In genomic region chr10:37231936-37232556, GRCm38 (mm10) we compare ENCODE assay signal across 8 mouse cellular contexts.
DNase-seq lines count a peak whose midpoint lies in the region; ATAC-seq and TF ChIP-seq lines count a peak whose summit lies in the region.

No protein-coding gene starts in this region.

- TF ChIP-seq EP300 in stomach, postnatal 0 days (optimal IDR thresholded peaks at IDR 0.05), result no peak

- H3K4me3 ChIP-seq in embryonic facial prominence, embryonic 15.5 days (replicated peaks), result no peak overlapping the region
- H3K4me3 ChIP-seq in limb, embryonic 15.5 days, result no peak overlapping the region
- H3K4me3 ChIP-seq in midbrain, embryonic 14.5 days (replicated peaks; ENCODE audit: low read depth, low read length), result peak overlapping the region; percentile 19; the same call in 1 of the 2 replicates
- 0 out of 2 replicates have a peak overlapping the region, but pooled peaks have one; percentile 4 for H3K4me3 ChIP-seq in stomach, postnatal 0 days (ENCODE audit: low read depth, low read length)

- no peaks in the 10 kb centered on the region for H3K36me3 ChIP-seq in embryonic facial prominence, embryonic 15.5 days
- H3K36me3 ChIP-seq in limb, embryonic 15.5 days, result no peaks in the 10 kb centered on the region
- no peaks in the 10 kb centered on the region for H3K36me3 ChIP-seq in midbrain, embryonic 14.5 days (ENCODE audit: control insufficient read depth, insufficient read depth, low read length)
- H3K36me3 ChIP-seq in stomach, postnatal 0 days (ENCODE audit: control insufficient read depth, insufficient read depth, low read length), result no peaks in the 10 kb centered on the region

- WGBS in embryonic facial prominence, embryonic 15.5 days, result 22% methylated on average over 9 of the region's 12 CpGs
- 37% methylated on average over 7 of the region's 12 CpGs for WGBS in limb, embryonic 15.5 days
- 10% methylated on average over 11 of the region's 12 CpGs for WGBS in midbrain, embryonic 14.5 days
- WGBS in stomach, postnatal 0 days, result 14% methylated on average over 8 of the region's 12 CpGs

- H3K9ac ChIP-seq in embryonic facial prominence, embryonic 15.5 days, result no peak overlapping the region
- H3K9ac ChIP-seq in limb, embryonic 15.5 days, result no peak overlapping the region
- H3K9ac ChIP-seq in midbrain, embryonic 14.5 days (replicated peaks; ENCODE audit: low read length), result no peak overlapping the region
- peak overlapping the region; percentile 31 for H3K9ac ChIP-seq in stomach, postnatal 0 days (ENCODE audit: low read length)

- no peaks in the 10 kb centered on the region for H3K9me3 ChIP-seq in embryonic facial prominence, embryonic 15.5 days (replicated peaks)
- H3K9me3 ChIP-seq in limb, embryonic 15.5 days, result no peaks in the 10 kb centered on the region
- no peaks in the 10 kb centered on the region for H3K9me3 ChIP-seq in midbrain, embryonic 14.5 days (ENCODE audit: control insufficient read depth, low read length)
- no peaks in the 10 kb centered on the region for H3K9me3 ChIP-seq in stomach, postnatal 0 days (ENCODE audit: control insufficient read depth, low read length)

- ATAC-seq in embryonic facial prominence, embryonic 15.5 days (ENCODE audit: insufficient number of reproducible peaks, low FRiP score, low TSS enrichment, low read depth), result peak; percentile 44
- ATAC-seq in limb, embryonic 15.5 days (ENCODE audit: insufficient number of reproducible peaks, low FRiP score, low TSS enrichment, low read depth), result no peak
- ATAC-seq in midbrain, embryonic 14.5 days (ENCODE audit: low FRiP score, low TSS enrichment), result peak; percentile 82
- peak; percentile 71; the same call in 1 of the 2 replicates for ATAC-seq in stomach, postnatal 0 days (ENCODE audit: low FRiP score, low TSS enrichment)

- H3K27ac ChIP-seq in embryonic facial prominence, embryonic 15.5 days (replicated peaks), result no peak overlapping the region
- H3K27ac ChIP-seq in limb, embryonic 15.5 days, result peak overlapping the region; percentile 59
- H3K27ac ChIP-seq in midbrain, embryonic 14.5 days (replicated peaks; ENCODE audit: low read depth, low read length), result peak overlapping the region; percentile 37; the same call in 1 of the 2 replicates
- peak overlapping the region; percentile 13; the same call in 1 of the 2 replicates for H3K27ac ChIP-seq in stomach, postnatal 0 days (replicated peaks)

- no peak for TF ChIP-seq CTCF in stomach, postnatal 0 days (IDR thresholded peaks at IDR 0.05; ENCODE audit: low read depth)

- H3K27me3 ChIP-seq in embryonic facial prominence, embryonic 15.5 days, result no peaks in the 10 kb centered on the region
- H3K27me3 ChIP-seq in limb, embryonic 15.5 days, result no peaks in the 10 kb centered on the region
- H3K27me3 ChIP-seq in midbrain, embryonic 14.5 days (ENCODE audit: control insufficient read depth, insufficient read depth, low read length), result no peaks in the 10 kb centered on the region
- no peaks in the 10 kb centered on the region for H3K27me3 ChIP-seq in stomach, postnatal 0 days (ENCODE audit: control insufficient read depth, insufficient read depth, low read length)

- peak overlapping the region; percentile 17; the same call in 1 of the 2 replicates for H3K4me2 ChIP-seq in embryonic facial prominence, embryonic 15.5 days (replicated peaks)
- H3K4me2 ChIP-seq in limb, embryonic 15.5 days, result 0 out of 2 replicates have a peak overlapping the region, but pooled peaks have one; percentile 7
- peak overlapping the region; percentile 44 for H3K4me2 ChIP-seq in midbrain, embryonic 14.5 days (ENCODE audit: low read length)
- peak overlapping the region; percentile 46 for H3K4me2 ChIP-seq in stomach, postnatal 0 days (replicated peaks; ENCODE audit: low read depth)

- DNase-seq in ovary, postnatal 36 days (ENCODE audit: low spot score), result peak; percentile 13
- DNase-seq in ovary, postnatal 10 days (ENCODE audit: low spot score), result no peak
- DNase-seq in heart, postnatal 4 days, result peak; percentile 50
- peak; percentile 62 for DNase-seq in midbrain, embryonic 14.5 days
- DNase-seq in stomach, postnatal 0 days (ENCODE audit: low spot score), result peak; percentile 37
- no peak for DNase-seq in urinary bladder, postnatal 4 days (ENCODE audit: low spot score in 2 of 2)

- H3K4me1 ChIP-seq in embryonic facial prominence, embryonic 15.5 days, result peaks cover 16% of the 10 kb centered on the region; the same call in 1 of the 2 replicates
- peaks cover 12% of the 10 kb centered on the region for H3K4me1 ChIP-seq in limb, embryonic 15.5 days
- 0 out of 2 replicates have a peak, but pooled peaks cover 5% of the 10 kb centered on the region for H3K4me1 ChIP-seq in midbrain, embryonic 14.5 days (ENCODE audit: control insufficient read depth, insufficient read depth, low read length)
- no peaks in the 10 kb centered on the region for H3K4me1 ChIP-seq in stomach, postnatal 0 days (replicated peaks; ENCODE audit: control insufficient read depth, insufficient read depth)

Comparison
In these comparisons a context has a peak if more than half of its experiments do, and no peak if none do; other contexts are left out.
1. DNase-seq: peak in ovary, postnatal 36 days (single experiment), heart, postnatal 4 days (single experiment), midbrain, embryonic 14.5 days (single experiment) and stomach, postnatal 0 days (single experiment); none in ovary, postnatal 10 days (single experiment) and urinary bladder, postnatal 4 days (0 of 2).
2. H3K4me3 ChIP-seq: peak in midbrain, embryonic 14.5 days (single experiment) and stomach, postnatal 0 days (single experiment); none in embryonic facial prominence, embryonic 15.5 days (single experiment) and limb, embryonic 15.5 days (single experiment).
3. Peak in every context shown above with its lines, with median percentiles within 50 percentile points of each other: H3K4me2 ChIP-seq.